ENCODE assay signal across 8 mouse cellular contexts in genomic region chr5:21640961-21641360, GRCm38 (mm10). TPM values are rescaled to one million over a fixed set of nuclear protein-coding genes. Genes with fewer than 3 reads are reported as not detected.
DNase-seq lines count a peak whose midpoint lies in the region.

No protein-coding gene starts in this region.

- DNase-seq in gastrocnemius, postnatal 10 days, result peak; percentile 19
- DNase-seq in gastrocnemius, postnatal 14 days, result no peak
- peak; percentile 38 for DNase-seq in urinary bladder, postnatal 14 days (ENCODE audit: low spot score)
- DNase-seq in urinary bladder, postnatal 4 days (ENCODE audit: low spot score in 2 of 2), result no peak
- DNase-seq in embryo, embryonic 11 days, result peak; percentile 47
- peak; percentile 50 to 56 for DNase-seq in left cerebral cortex, postnatal 36 days (ENCODE audit: low spot score in 2 of 2)
- peak; percentile 70 for DNase-seq in right cerebral cortex, postnatal 25 days
- no peak for DNase-seq in gastrocnemius, adult 18-20 months (ENCODE audit: low spot score)

- intact Hi-C loops in gastrocnemius, postnatal 14 days (cut with DNase I; ENCODE audit: low total_unique reads), result loop anchor here (5.0 to 10.0 kb wide), 2 partner anchors 214 to 376 kb away; no protein-coding TSS in a partner anchor
- intact Hi-C loops in left cerebral cortex, postnatal 36 days (cut with DNase I), result loop anchor here (1.0 to 10.0 kb wide), 3 partner anchors 207 to 586 kb away; partner anchors contain the start of gene Ptpn12

RNA-seq across cellular contexts. Expression of gene Fbxl13, which starts 4.5 kb away (rescaled TPM):
- total RNA-seq in gastrocnemius, postnatal 10 days (2021), result under 1 TPM; 0.19 to 0.36 TPM
- total RNA-seq in gastrocnemius, postnatal 14 days (2021), result under 1 TPM; 0.16 to 0.22 TPM
- under 1 TPM; 0.29 to 0.44 TPM for total RNA-seq in left cerebral cortex, postnatal 36 days (2021)
- total RNA-seq in gastrocnemius, adult 18-20 months (2021), result not detected

RNA-seq across cellular contexts. Expression of gene Armc10, which starts 4.7 kb away (rescaled TPM):
- 10 to 100 TPM in 1 of 2 experiments, 1 to 10 TPM in 1; 7.1 to 10.8 TPM for total RNA-seq in gastrocnemius, postnatal 10 days (2021)
- 1 to 10 TPM; 6.2 to 6.8 TPM for total RNA-seq in gastrocnemius, postnatal 14 days (2021)
- 10 to 100 TPM; 18.6 to 23.6 TPM for total RNA-seq in left cerebral cortex, postnatal 36 days (2021)
- 1 to 10 TPM; 4.4 to 4.7 TPM for total RNA-seq in gastrocnemius, adult 18-20 months (2021)

Comparison
In these comparisons a context has a peak if more than half of its experiments do, and no peak if none do; other contexts are left out.
1. DNase-seq: peak in gastrocnemius, postnatal 10 days (single experiment), urinary bladder, postnatal 14 days (single experiment), embryo, embryonic 11 days (single experiment), left cerebral cortex, postnatal 36 days (2 of 2) and right cerebral cortex, postnatal 25 days (single experiment); none in gastrocnemius, postnatal 14 days (single experiment), urinary bladder, postnatal 4 days (0 of 2) and gastrocnemius, adult 18-20 months (single experiment).